Mouse (Mus musculus): ENCODE measurements around the gene Bysl. TPM values are rescaled to one million over a fixed set of nuclear protein-coding genes. Genes with fewer than 3 reads are reported as not detected.
"Not testable (repeated sequence)": the region's sequence is repeated elsewhere in the genome, so short reads cannot be mapped to it uniquely, and the experiment has no call there.

Bysl gene
- total RNA-seq (2021): 10 to 100 TPM; 15.7 to 15.9 TPM
- 13.2 and 15.6 TPM in 2 replicates for polyA plus RNA-seq (2012; rRNA removed)
- long read RNA-seq, transcript Bysl-201 (7 exons, 3,854 nt): major isoform, 29 of 30 reads
- long read RNA-seq, partial matches to known transcripts: 0 of 30 reads
- long read RNA-seq, other reads (novel, unspliced or antisense): 1 of 30 reads

DNA sequence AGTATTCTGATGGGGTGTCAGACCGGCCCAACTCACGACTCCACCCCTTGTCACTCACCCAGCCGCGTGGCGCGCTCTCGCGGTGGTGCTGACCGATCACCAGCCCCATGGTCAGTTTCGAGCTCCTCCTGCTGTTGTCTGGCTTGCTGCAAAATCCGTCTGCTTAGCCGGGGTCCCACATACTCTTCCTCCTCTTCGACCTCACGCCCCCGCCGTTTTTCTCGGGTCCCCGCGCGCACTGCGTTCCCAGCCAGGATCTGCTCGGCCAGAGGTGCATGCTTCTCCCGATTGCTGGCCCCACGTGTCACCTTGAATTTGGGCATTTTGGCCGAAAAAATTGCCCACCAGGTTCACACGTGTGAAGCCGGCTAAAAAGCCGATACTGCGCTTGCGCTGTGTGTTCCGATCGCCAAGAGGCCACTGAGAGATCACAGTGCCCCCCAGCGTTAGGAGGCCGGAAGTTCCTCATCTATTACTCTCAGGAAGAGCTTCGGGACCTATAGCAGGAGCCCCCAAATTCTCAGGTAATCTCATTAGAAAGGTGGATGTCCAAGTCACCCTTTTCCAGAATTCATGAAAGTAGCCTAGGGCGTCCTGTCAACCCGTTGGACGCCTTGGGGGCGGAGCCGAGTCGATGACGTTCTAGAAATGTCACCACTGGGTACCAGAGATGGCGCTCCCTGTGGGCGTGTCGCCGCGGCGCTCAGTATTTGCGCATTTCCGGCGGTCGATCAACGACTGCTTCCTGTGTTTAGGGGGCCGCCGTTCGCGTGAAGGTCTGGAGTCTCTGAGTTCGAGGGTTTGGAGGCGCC is at the start of gene Bysl, which contains the start of the genes Med20 and Gm20517:
Bysl (minus strand) TSS at position 644 of the 812 bp plus-strand sequence.
Med20 (plus strand) TSS at position 734 of the 812 bp plus-strand sequence.
Gm20517 (plus strand) TSS at position 741 of the 812 bp plus-strand sequence.
- WGBS: under 1% methylated on average over 59 of the region's 59 CpGs
- H3K27ac ChIP-seq: peak within 1 kb of the TSS; percentile 97
- no peaks in the 10 kb centered on the region; the same call in 1 of the 2 replicates for H3K79me2 ChIP-seq (replicated peaks; ENCODE audit: control insufficient read depth, insufficient read depth, low read length)
- H3K4me1 ChIP-seq (ENCODE audit: control insufficient read depth, insufficient read depth, low read length): peaks cover 5% of the 10 kb centered on the region
- DNase-seq: peak; percentile 96 to 98
- intact Hi-C loops (cut with DNase I): loop anchor here (2.0 to 10.0 kb wide), 2 partner anchors 18 to 246 kb away; partner anchors contain the start of gene Mrps10
- peak within 1 kb of the TSS; percentile 77 for H3K4me3 ChIP-seq
- no peaks in the 10 kb centered on the region; the same call in 1 of the 2 replicates for H3K36me3 ChIP-seq (ENCODE audit: control insufficient read depth, insufficient read depth, low read length)
- H3K27me3 ChIP-seq (ENCODE audit: control insufficient read depth, insufficient read depth, low read length): no peaks in the 10 kb centered on the region
- TF ChIP-seq CTCF (IDR thresholded peaks at IDR 0.05) (peak; percentile 92), EP300 (IDR thresholded peaks at IDR 0.05; ENCODE audit: insufficient read depth, low read depth, low read length) (no peak), POLR2A (IDR thresholded peaks at IDR 0.05; ENCODE audit: insufficient read depth, low read depth, low read length) (peak; percentile 81)
- H3K9ac ChIP-seq (ENCODE audit: low read depth, low read length): peak within 1 kb of the TSS; percentile 83

GRCm38 (mm10) chr17:47658741-47659243 is 47.5 kb upstream of the Bysl start:
- Histone ChIP-seq H3K4me1 (ENCODE audit: control insufficient read depth, insufficient read depth, low read length) (no peaks in the 10 kb centered on the region), H3K27ac (no peak overlapping the region), H3K36me3 (ENCODE audit: control insufficient read depth, insufficient read depth, low read length) (no peaks in the 10 kb centered on the region), H3K79me2 (replicated peaks; ENCODE audit: control insufficient read depth, insufficient read depth, low read length) (no peaks in the 10 kb centered on the region), H3K27me3 (ENCODE audit: control insufficient read depth, insufficient read depth, low read length) (no peaks in the 10 kb centered on the region), H3K9ac (ENCODE audit: low read depth, low read length) (no peak overlapping the region), H3K4me3 (no peak overlapping the region)
- no peak for DNase-seq
- 69% methylated on average over 3 of the region's 3 CpGs for WGBS
- TF ChIP-seq POLR2A (IDR thresholded peaks at IDR 0.05; ENCODE audit: insufficient read depth, low read depth, low read length): no peak
- no peak for TF ChIP-seq EP300 (IDR thresholded peaks at IDR 0.05; ENCODE audit: insufficient read depth, low read depth, low read length)
- TF ChIP-seq CTCF (IDR thresholded peaks at IDR 0.05): no peak
- intact Hi-C loops (cut with DNase I): no loop called here

GRCm38 (mm10) chr17:47657901-47658300 is 46.6 kb upstream of the Bysl start:
- Histone ChIP-seq H3K36me3 (ENCODE audit: control insufficient read depth, insufficient read depth, low read length) (no peaks in the 10 kb centered on the region), H3K9ac (ENCODE audit: low read depth, low read length) (no peak overlapping the region), H3K79me2 (replicated peaks; ENCODE audit: control insufficient read depth, insufficient read depth, low read length) (no peaks in the 10 kb centered on the region), H3K27me3 (ENCODE audit: control insufficient read depth, insufficient read depth, low read length) (no peaks in the 10 kb centered on the region), H3K4me3 (no peak overlapping the region), H3K4me1 (ENCODE audit: control insufficient read depth, insufficient read depth, low read length) (no peaks in the 10 kb centered on the region), H3K27ac (no peak overlapping the region)
- intact Hi-C loops (cut with DNase I): no loop called here
- DNase-seq: no peak
- 65% methylated on average over 4 of the region's 4 CpGs for WGBS
- TF ChIP-seq POLR2A (IDR thresholded peaks at IDR 0.05; ENCODE audit: insufficient read depth, low read depth, low read length): no peak
- no peak for TF ChIP-seq CTCF (IDR thresholded peaks at IDR 0.05)
- TF ChIP-seq EP300 (IDR thresholded peaks at IDR 0.05; ENCODE audit: insufficient read depth, low read depth, low read length): no peak

GRCm38 (mm10) chr17:47655697-47656096 is 44.4 kb upstream of the Bysl start:
- H3K79me2 ChIP-seq (replicated peaks; ENCODE audit: control insufficient read depth, insufficient read depth, low read length): no peaks in the 10 kb centered on the region
- no peaks in the 10 kb centered on the region for H3K4me1 ChIP-seq (ENCODE audit: control insufficient read depth, insufficient read depth, low read length)
- intact Hi-C loops (cut with DNase I): no loop called here
- no peak overlapping the region for H3K9ac ChIP-seq (ENCODE audit: low read depth, low read length)
- no peaks in the 10 kb centered on the region for H3K36me3 ChIP-seq (ENCODE audit: control insufficient read depth, insufficient read depth, low read length)
- DNase-seq: no peak
- H3K27me3 ChIP-seq (ENCODE audit: control insufficient read depth, insufficient read depth, low read length): no peaks in the 10 kb centered on the region
- H3K4me3 ChIP-seq: no peak overlapping the region
- no peak overlapping the region for H3K27ac ChIP-seq
- TF ChIP-seq EP300 (IDR thresholded peaks at IDR 0.05; ENCODE audit: insufficient read depth, low read depth, low read length) (no peak), CTCF (IDR thresholded peaks at IDR 0.05) (no peak), POLR2A (IDR thresholded peaks at IDR 0.05; ENCODE audit: insufficient read depth, low read depth, low read length) (no peak)
- 83% methylated on average over 5 of the region's 5 CpGs for WGBS

DNA sequence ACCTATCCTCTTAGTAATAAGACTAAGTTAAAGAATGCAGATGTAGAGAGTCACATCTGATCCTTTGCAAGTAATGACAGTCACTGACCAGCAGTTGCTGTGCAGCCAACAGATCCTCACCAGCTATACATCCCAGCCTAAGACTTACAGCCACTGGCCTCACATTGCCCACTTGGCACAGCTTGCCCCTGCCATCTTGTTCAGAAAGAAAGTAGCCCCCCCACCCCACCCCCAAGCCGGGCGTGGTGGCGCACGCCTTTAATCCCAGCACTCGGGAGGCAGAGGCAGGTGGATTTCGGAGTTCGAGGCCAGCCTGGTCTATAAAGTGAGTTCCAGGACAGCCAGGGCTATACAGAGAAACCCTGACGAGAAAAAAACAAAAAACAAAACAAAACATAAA is 43.1 kb upstream of the Bysl start:
- 97% methylated on average over 8 of the region's 8 CpGs for WGBS
- H3K4me1 ChIP-seq (ENCODE audit: control insufficient read depth, insufficient read depth, low read length); H3K27ac ChIP-seq; intact Hi-C loops (cut with DNase I); H3K27me3 ChIP-seq (ENCODE audit: control insufficient read depth, insufficient read depth, low read length); H3K9ac ChIP-seq (ENCODE audit: low read depth, low read length); H3K79me2 ChIP-seq (replicated peaks; ENCODE audit: control insufficient read depth, insufficient read depth, low read length); H3K36me3 ChIP-seq (ENCODE audit: control insufficient read depth, insufficient read depth, low read length); DNase-seq; H3K4me3 ChIP-seq: not testable (repeated sequence)

GRCm38 (mm10) chr17:47651953-47652352 is 40.7 kb upstream of the Bysl start:
- no peaks in the 10 kb centered on the region for H3K4me1 ChIP-seq (ENCODE audit: control insufficient read depth, insufficient read depth, low read length)
- H3K9ac ChIP-seq (ENCODE audit: low read depth, low read length): no peak overlapping the region
- no peaks in the 10 kb centered on the region for H3K27me3 ChIP-seq (ENCODE audit: control insufficient read depth, insufficient read depth, low read length)
- TF ChIP-seq POLR2A (IDR thresholded peaks at IDR 0.05; ENCODE audit: insufficient read depth, low read depth, low read length) (no peak), EP300 (IDR thresholded peaks at IDR 0.05; ENCODE audit: insufficient read depth, low read depth, low read length) (no peak), CTCF (IDR thresholded peaks at IDR 0.05) (no peak)
- H3K4me3 ChIP-seq: no peak overlapping the region
- WGBS: 92% methylated on average over 2 of the region's 2 CpGs
- no peak overlapping the region for H3K27ac ChIP-seq
- intact Hi-C loops (cut with DNase I): no loop called here
- no peak for DNase-seq
- H3K79me2 ChIP-seq (replicated peaks; ENCODE audit: control insufficient read depth, insufficient read depth, low read length): no peaks in the 10 kb centered on the region
- H3K36me3 ChIP-seq (ENCODE audit: control insufficient read depth, insufficient read depth, low read length): no peaks in the 10 kb centered on the region
